Mouse (Mus musculus) heart, embryonic 11.5 days (tissue): ENCODE data around the gene Mepe. TPM values are rescaled to one million over a fixed set of nuclear protein-coding genes. Genes with fewer than 3 reads are reported as not detected.

Experiments
- ATAC-seq: fragments of 200-750 bp; cut with Nextera tagmentation; replicated peaks from 2 replicates; pipeline ENCODE4 v1.8.0; 2017; ENCODE audit warnings: moderate library complexity; ENCODE audit not compliant: insufficient number of reproducible peaks, low FRiP score, low TSS enrichment
- H3K27ac ChIP-seq: fragments of 300-500 bp; sonication (generic); 2 replicates; pipeline ENCODE4 v1.5.1; 2014; ENCODE audit warnings: mild to moderate bottlenecking, low read depth, low read length
- H3K27me3 ChIP-seq: fragments of 300-500 bp; sonication (generic); 2 replicates; pipeline ENCODE4 v1.6.1; 2014; ENCODE audit warnings: mild to moderate bottlenecking, low read length, mixed read lengths; ENCODE audit not compliant: control insufficient read depth, insufficient read depth
- H3K36me3 ChIP-seq: fragments of 300-500 bp; sonication (generic); 2 replicates; pipeline ENCODE4 v1.6.1; 2014; ENCODE audit warnings: mild to moderate bottlenecking, low read length, moderate library complexity, mixed read lengths; ENCODE audit not compliant: control insufficient read depth, insufficient read depth
- H3K4me1 ChIP-seq: fragments of 300-500 bp; sonication (generic); 2 replicates; pipeline ENCODE4 v1.6.1; 2014; ENCODE audit warnings: low read length; ENCODE audit not compliant: control insufficient read depth, insufficient read depth
- H3K4me2 ChIP-seq: fragments of 300-500 bp; sonication (generic); 2 replicates; pipeline ENCODE4 v1.6.1; 2014; ENCODE audit warnings: mild to moderate bottlenecking, moderate library complexity
- H3K4me3 ChIP-seq: fragments of 300-500 bp; sonication (generic); 2 replicates; pipeline ENCODE4 v1.5.1; 2014; ENCODE audit warnings: low read depth, low read length
- H3K9ac ChIP-seq: fragments of 300-500 bp; sonication (generic); 2 replicates; pipeline ENCODE4 v1.6.1; 2014; ENCODE audit warnings: mild to moderate bottlenecking, low read depth, low read length, moderate library complexity
- H3K9me3 ChIP-seq: fragments of 300-500 bp; sonication (generic); replicated peaks from 2 replicates; pipeline ENCODE4 v1.6.1; 2016; ENCODE audit warnings: low read length; ENCODE audit not compliant: control insufficient read depth
- WGBS: fragments of 180-500 bp; shearing (Covaris S2); extraction: QIAGEN DNeasy Blood & Tissue Kit; methylation state at CpG from one replicate; pipeline ENCODE4 v1.1.7; 2014; ENCODE audit not compliant: insufficient replicate concordance; 5-methylcytosine and 5-hydroxymethylcytosine counted together
- polyA plus RNA-seq: library from polyadenylated mRNA; unstranded; fragments of >200 nt; fragmentation: Nextera tagmentation; extraction: Ambion mirVana; gene quantifications from 2 replicates; pipeline ENCODE4 v1.2.1, GENCODE M21; 2014

The Mepe gene
- polyA plus RNA-seq, result not detected in 2 replicates

DNA sequence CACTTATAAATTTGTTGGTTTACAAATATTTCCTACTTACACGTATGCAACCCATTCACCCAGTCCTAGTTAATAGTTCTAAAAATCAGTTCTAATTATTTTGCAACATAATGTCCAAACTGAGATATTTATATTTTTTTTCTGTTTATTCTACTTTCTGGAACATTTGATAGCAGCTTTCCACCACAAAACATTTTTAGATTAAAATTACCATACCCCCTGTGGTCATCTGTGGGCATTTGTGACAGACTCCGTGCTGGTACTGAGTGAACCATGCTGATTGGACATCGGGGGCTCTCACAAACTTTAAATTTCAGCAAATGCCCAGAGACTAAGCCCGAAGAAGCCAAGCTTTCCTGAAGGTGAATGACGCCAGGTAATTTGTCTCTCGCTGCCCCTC is at the start of gene Mepe:
Gene Mepe (plus strand): TSS at position 301 of the 400 bp plus-strand sequence.
- H3K36me3 ChIP-seq, result no peaks in the 10 kb centered on the region
- no peaks in the 10 kb centered on the region for H3K4me1 ChIP-seq
- no peak for ATAC-seq
- no peak within 1 kb of the TSS for H3K9ac ChIP-seq
- no peak within 1 kb of the TSS for H3K4me3 ChIP-seq
- WGBS, result 80% methylated on average over 6 of the region's 6 CpGs
- no peaks in the 10 kb centered on the region for H3K9me3 ChIP-seq
- H3K4me2 ChIP-seq, result no peak within 1 kb of the TSS
- H3K27me3 ChIP-seq, result no peaks in the 10 kb centered on the region
- H3K27ac ChIP-seq, result no peak within 1 kb of the TSS

DNA sequence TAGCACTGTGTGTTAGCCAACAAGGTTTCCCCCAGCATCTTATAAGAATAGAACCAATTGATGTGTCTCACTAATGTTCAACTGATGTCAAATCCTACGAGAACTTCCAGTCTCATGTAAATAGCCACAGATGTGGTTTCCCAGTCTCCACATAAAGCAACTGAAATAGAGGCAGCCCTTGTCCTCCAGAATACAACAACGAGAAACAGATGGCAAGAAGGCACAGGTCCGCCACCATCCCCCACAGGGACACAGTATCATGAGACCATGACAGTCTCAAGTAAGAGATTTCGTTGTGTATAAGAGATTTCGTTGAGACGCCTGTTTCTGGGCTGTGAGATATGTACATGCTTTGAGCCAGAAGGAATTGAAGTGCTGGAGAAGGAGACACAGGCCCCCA is 30.9 kb upstream of the Mepe start:
- H3K4me1 ChIP-seq, result no peaks in the 10 kb centered on the region
- H3K27ac ChIP-seq, result no peak overlapping the region
- WGBS, result 62% methylated on average over 6 of the region's 6 CpGs
- H3K4me2 ChIP-seq, result no peak overlapping the region
- no peaks in the 10 kb centered on the region for H3K27me3 ChIP-seq
- no peak for ATAC-seq
- no peak overlapping the region for H3K4me3 ChIP-seq
- H3K9me3 ChIP-seq, result no peaks in the 10 kb centered on the region
- no peak overlapping the region for H3K9ac ChIP-seq
- H3K36me3 ChIP-seq, result no peaks in the 10 kb centered on the region

DNA sequence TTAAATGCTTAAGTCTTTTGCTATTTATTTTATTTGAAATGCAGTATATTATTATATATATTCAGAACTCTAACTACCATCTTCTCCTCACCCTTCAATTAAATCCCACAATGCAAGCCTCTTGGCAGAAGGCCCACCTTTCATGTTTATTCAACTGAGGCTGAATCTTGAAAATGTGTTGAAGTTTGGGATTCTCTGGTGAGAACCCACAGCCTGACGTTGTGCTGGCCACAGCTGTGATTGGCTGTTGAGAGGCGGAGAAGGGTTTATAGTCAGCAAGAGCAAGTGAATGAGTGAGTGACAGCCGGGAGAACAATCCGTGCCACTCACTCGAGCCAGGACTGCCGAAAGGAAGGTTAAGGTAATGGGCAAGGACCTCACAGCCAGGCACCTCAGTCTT is 26.1 kb upstream of the Mepe start, which contains the start of gene Ibsp:
Gene Ibsp (plus strand): TSS at position 178 of the 400 bp plus-strand sequence.
- no peak for ATAC-seq
- Histone ChIP-seq H3K9me3 (no peaks in the 10 kb centered on the region), H3K4me1 (no peaks in the 10 kb centered on the region), H3K27me3 (no peaks in the 10 kb centered on the region), H3K36me3 (no peaks in the 10 kb centered on the region), H3K4me3 (no peak within 1 kb of the TSS), H3K4me2 (no peak within 1 kb of the TSS), H3K9ac (no peak within 1 kb of the TSS), H3K27ac (no peak within 1 kb of the TSS)
- WGBS, result 55% methylated on average over 6 of the region's 6 CpGs

DNA sequence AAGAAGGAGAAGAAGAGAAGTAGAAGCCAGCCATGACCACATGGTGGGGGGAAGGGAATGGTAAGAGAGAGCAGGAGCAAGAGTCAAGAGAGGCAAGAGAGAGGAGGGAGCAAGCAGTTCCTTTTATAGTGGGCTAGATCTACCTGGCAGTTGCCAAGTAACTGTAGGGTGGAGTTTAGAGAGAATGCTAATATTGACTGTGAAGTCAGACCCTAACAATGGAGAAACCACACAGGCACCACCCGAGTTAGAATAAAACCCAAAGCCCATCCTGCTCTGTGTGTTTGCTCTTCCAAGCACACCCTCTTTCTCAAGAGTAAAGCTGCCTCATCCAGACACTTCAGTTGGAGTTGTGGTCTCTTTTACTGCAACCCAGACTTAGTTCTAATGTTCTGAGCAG is 11.1 kb upstream of the Mepe start:
- Histone ChIP-seq H3K27ac (no peak overlapping the region), H3K27me3 (no peaks in the 10 kb centered on the region), H3K4me2 (no peak overlapping the region), H3K9ac (no peak overlapping the region), H3K36me3 (no peaks in the 10 kb centered on the region), H3K4me3 (no peak overlapping the region), H3K9me3 (no peaks in the 10 kb centered on the region), H3K4me1 (no peaks in the 10 kb centered on the region)
- no peak for ATAC-seq
- 54% methylated on average over 1 of the region's 1 CpGs for WGBS

DNA sequence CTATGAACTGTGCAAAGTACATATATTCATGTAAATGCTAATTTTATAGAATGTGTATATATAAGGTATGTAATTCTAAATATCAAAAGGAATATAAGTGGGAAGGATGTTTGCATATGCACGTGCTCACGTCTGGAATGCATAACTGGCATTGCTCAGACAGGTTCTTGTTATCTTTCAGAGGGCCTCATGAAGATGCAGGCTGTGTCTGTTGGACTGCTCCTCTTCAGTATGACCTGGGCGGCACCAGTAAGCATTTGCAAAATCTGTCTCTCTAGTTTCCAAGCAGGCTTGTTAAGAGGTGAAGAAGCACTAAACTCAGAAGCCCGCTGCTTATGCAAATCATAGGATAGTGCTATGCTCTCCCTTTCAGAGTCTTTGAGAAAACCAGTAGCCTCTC is 1.8 kb downstream of the Mepe start:
- 61% methylated on average over 4 of the region's 4 CpGs for WGBS
- Histone ChIP-seq H3K9me3 (no peaks in the 10 kb centered on the region), H3K36me3 (no peaks in the 10 kb centered on the region), H3K27ac (no peak overlapping the region), H3K4me2 (no peak overlapping the region), H3K4me1 (no peaks in the 10 kb centered on the region), H3K4me3 (no peak overlapping the region), H3K27me3 (no peaks in the 10 kb centered on the region), H3K9ac (no peak overlapping the region)
- ATAC-seq, result no peak

DNA sequence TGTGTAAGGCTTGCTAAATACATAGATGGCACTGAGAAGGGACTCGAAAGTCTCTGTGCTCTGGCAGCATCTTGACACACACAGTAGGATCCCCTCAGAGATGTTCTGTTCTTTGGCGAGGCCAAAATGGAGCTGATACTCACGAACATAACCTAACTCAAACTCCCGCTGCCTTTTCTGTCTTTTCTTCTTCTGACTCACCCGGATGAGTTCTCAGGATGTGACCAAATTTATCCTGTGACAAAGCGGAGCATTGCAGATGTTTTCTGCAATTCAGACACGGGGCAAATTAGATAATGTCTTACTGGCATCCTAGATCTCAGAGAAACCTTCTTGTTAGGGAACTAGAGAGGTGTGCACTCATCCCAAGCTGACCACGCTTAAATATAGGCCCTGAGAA is 2.3 kb downstream of the Mepe start:
- no peak overlapping the region for H3K9ac ChIP-seq
- no peaks in the 10 kb centered on the region for H3K9me3 ChIP-seq
- H3K27me3 ChIP-seq, result no peaks in the 10 kb centered on the region
- H3K4me2 ChIP-seq, result no peak overlapping the region
- 72% methylated on average over 8 of the region's 8 CpGs for WGBS
- H3K27ac ChIP-seq, result no peak overlapping the region
- no peak for ATAC-seq
- no peak overlapping the region for H3K4me3 ChIP-seq
- H3K36me3 ChIP-seq, result no peaks in the 10 kb centered on the region
- H3K4me1 ChIP-seq, result no peaks in the 10 kb centered on the region

DNA sequence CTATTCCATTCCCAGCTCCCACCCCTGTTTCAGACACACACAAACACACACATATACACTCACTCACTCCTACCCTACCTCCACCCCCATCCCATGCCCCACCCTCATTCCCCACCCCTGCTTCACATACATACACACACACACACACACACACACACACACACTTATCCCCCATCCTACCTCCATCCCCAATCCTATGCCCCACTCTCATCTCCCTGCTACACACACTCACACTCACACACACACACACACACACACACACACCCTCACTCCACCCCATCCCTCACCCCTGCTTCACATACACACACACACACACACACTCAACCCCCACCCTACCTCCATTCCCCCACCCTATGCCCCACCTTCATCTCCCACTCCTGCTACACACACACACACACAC is 2.7 kb downstream of the Mepe start:
- Histone ChIP-seq H3K9ac (no peak overlapping the region), H3K27me3 (no peaks in the 10 kb centered on the region), H3K36me3 (no peaks in the 10 kb centered on the region), H3K27ac (no peak overlapping the region), H3K4me2 (no peak overlapping the region), H3K9me3 (no peaks in the 10 kb centered on the region), H3K4me1 (no peaks in the 10 kb centered on the region), H3K4me3 (no peak overlapping the region)
- no peak for ATAC-seq

DNA sequence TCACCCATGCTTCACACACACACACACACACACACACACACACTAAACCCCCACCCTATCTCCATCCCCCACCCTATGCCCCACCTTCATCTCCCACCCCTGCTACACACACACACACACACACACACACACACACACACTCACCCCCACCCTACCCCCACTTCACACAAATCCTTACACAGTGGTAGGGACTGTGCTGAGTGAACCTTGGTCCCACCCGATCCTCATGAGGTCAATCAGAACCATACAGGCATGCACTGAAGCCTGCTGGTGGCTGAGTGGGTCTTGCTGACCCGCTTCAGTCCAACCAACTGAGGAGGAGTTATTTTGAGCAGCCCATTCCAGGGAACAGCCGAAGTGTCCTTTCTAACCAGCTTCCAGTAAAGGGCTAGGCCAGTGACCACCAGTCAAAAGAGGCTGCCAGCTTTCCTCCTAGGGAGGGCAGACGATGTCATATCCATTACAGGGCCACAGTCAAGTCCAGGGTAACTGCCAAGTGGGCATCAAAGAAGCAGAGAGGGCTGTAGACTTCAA is 3.3 kb downstream of the Mepe start:
- WGBS, result 71% methylated on average over 4 of the region's 4 CpGs
- no peak overlapping the region for H3K9ac ChIP-seq
- H3K9me3 ChIP-seq, result no peaks in the 10 kb centered on the region
- no peaks in the 10 kb centered on the region for H3K36me3 ChIP-seq
- no peaks in the 10 kb centered on the region for H3K27me3 ChIP-seq
- H3K4me1 ChIP-seq, result no peaks in the 10 kb centered on the region
- no peak overlapping the region for H3K4me3 ChIP-seq
- no peak overlapping the region for H3K4me2 ChIP-seq
- H3K27ac ChIP-seq, result no peak overlapping the region
- no peak for ATAC-seq

DNA sequence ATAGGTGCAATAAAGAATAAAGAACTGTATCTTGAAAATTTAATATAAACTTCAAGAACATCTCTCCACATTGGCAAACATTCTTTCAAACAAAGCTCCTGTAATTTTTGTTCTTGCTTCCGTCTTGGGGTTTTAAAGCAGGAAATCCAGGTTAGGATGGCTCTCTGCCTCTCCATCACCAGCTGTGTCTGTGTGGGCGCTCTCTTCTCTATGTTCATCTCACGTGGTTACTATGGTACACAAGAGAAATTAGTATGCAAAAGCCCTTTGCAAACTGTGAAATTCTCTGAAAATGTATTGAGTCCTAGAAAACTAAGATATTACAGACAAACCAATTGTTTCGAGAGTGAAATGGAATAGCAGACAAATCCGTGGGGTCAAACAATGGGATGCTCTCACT is 4.3 kb downstream of the Mepe start:
- ATAC-seq, result no peak
- no peak overlapping the region for H3K4me2 ChIP-seq
- H3K36me3 ChIP-seq, result no peaks in the 10 kb centered on the region
- 73% methylated on average over 5 of the region's 5 CpGs for WGBS
- H3K27me3 ChIP-seq, result no peaks in the 10 kb centered on the region
- H3K9me3 ChIP-seq, result no peaks in the 10 kb centered on the region
- H3K9ac ChIP-seq, result no peak overlapping the region
- no peaks in the 10 kb centered on the region for H3K4me1 ChIP-seq
- no peak overlapping the region for H3K4me3 ChIP-seq
- no peak overlapping the region for H3K27ac ChIP-seq
